Mouse (Mus musculus) liver, embryonic 15.5 days (tissue): Measurements from ENCODE around the gene 1700025G04Rik. TPM values are rescaled to one million over a fixed set of nuclear protein-coding genes. Genes with fewer than 3 reads are reported as not detected.
"Not testable (repeated sequence)": the region's sequence is repeated elsewhere in the genome, so short reads cannot be mapped to it uniquely, and the experiment has no call there.

Experiments
- ATAC-seq: fragments of 200-750 bp; cut with Nextera tagmentation; 2 replicates; pipeline ENCODE4 v1.8.0; 2017; ENCODE audit warnings: moderate number of reproducible peaks, mild to moderate bottlenecking, moderate library complexity; ENCODE audit not compliant: insufficient read depth
- H3K27ac ChIP-seq: fragments of 300-500 bp; sonication (generic); replicated peaks from 2 replicates; pipeline ENCODE4 v1.5.1; 2015; ENCODE audit warnings: mild to moderate bottlenecking, inconsistent platforms
- H3K27me3 ChIP-seq: fragments of 300-500 bp; sonication (generic); 2 replicates; pipeline ENCODE4 v1.6.1; 2015; ENCODE audit warnings: mild to moderate bottlenecking, inconsistent platforms
- H3K36me3 ChIP-seq: fragments of 300-500 bp; sonication (generic); replicated peaks from 2 replicates; pipeline ENCODE4 v1.6.1; 2015; ENCODE audit warnings: moderate library complexity, mild to moderate bottlenecking, inconsistent platforms
- H3K4me1 ChIP-seq: fragments of 300-500 bp; sonication (generic); replicated peaks from 2 replicates; pipeline ENCODE4 v1.6.1; 2015; ENCODE audit warnings: inconsistent platforms
- H3K4me2 ChIP-seq: fragments of 300-500 bp; sonication (generic); 2 replicates; pipeline ENCODE4 v1.6.1; 2015; ENCODE audit warnings: moderate library complexity, mild to moderate bottlenecking, inconsistent platforms
- H3K4me3 ChIP-seq: fragments of 300-500 bp; sonication (generic); replicated peaks from 2 replicates; pipeline ENCODE4 v1.5.1; 2015; ENCODE audit warnings: mild to moderate bottlenecking, inconsistent platforms
- H3K9ac ChIP-seq: fragments of 300-500 bp; sonication (generic); 2 replicates; pipeline ENCODE4 v1.6.1; 2015; ENCODE audit warnings: moderate library complexity, mild to moderate bottlenecking, inconsistent platforms
- H3K9me3 ChIP-seq: fragments of 300-500 bp; sonication (generic); replicated peaks from 2 replicates; pipeline ENCODE4 v1.6.1; 2016; ENCODE audit warnings: inconsistent platforms
- WGBS: fragments of 180-500 bp; shearing (Covaris S2); methylation state at CpG from one replicate; pipeline ENCODE4 v1.1.7; 2015; ENCODE audit warnings: mixed read lengths; ENCODE audit not compliant: insufficient replicate concordance; 5-methylcytosine and 5-hydroxymethylcytosine counted together
- polyA plus RNA-seq: library from polyadenylated mRNA; unstranded; fragments of >200 nt; fragmentation: Nextera tagmentation; extraction: Ambion mirVana; gene quantifications from 2 replicates; pipeline ENCODE4 v1.2.1, GENCODE M21; 2015

1700025G04Rik gene
- polyA plus RNA-seq, 1 experiment from 2014 or later, result 2.3 TPM

DNA sequence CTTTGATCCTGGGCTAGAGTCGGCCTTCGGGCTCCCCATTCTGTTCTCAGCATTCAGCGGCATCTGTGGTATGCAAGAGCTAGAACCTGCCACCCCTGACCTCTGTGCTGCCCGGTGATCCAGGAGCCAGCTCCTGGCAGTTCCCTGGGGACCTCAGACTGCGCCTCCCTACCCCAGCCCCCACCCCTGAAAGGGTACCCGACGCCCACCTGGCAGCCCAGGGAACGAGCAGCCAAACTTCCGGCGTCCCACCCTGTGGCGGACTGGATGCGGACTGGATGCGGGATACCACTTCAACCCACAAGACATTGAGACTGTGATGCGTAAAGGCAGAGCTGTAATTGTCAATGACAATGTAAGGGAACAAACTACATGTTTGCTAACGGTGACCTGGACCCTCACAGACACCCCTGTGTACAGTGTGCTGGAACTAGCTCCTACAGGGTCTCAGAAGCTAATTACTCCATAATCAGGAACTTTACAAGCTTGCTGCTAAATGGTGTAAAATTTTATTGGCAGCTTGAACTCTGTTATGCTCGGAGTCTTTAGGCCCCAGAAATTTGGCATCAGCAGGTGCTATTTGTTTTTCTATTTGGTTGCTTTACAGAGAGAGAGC is 239.8 kb downstream of the 1700025G04Rik start:
- Histone ChIP-seq H3K4me3 (no peak overlapping the region), H3K36me3 (no peaks in the 10 kb centered on the region), H3K9me3 (no peaks in the 10 kb centered on the region), H3K27me3 (no peaks in the 10 kb centered on the region), H3K4me2 (no peak overlapping the region), H3K9ac (no peak overlapping the region), H3K4me1 (no peaks in the 10 kb centered on the region), H3K27ac (no peak overlapping the region)
- 74% methylated on average over 16 of the region's 16 CpGs for WGBS
- no peak for ATAC-seq

DNA sequence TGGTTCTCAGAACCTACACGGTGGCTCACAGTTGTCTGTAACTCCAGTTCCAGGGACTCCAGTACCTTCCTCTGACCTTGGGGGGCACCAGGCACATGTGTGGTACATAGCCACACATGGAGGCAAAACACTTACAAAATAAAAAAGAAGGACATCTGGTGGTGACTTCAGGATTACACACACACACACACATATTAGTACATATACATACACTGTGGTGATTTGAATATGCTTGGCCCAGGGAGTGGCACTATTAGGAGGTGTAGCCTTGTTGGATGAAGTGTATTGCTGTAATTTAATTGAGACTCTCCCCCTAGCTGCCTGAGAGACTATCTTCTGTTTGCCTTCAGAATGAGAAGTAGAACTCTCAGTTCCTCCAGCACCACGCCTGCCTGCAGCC is 241.6 kb downstream of the 1700025G04Rik start:
- no peak overlapping the region for H3K4me3 ChIP-seq
- H3K9ac ChIP-seq, result no peak overlapping the region
- WGBS, result 72% methylated on average over 2 of the region's 2 CpGs
- H3K4me2 ChIP-seq, result no peak overlapping the region
- H3K4me1 ChIP-seq, result no peaks in the 10 kb centered on the region
- ATAC-seq, result no peak
- H3K36me3 ChIP-seq, result no peaks in the 10 kb centered on the region
- no peak overlapping the region for H3K27ac ChIP-seq
- H3K9me3 ChIP-seq, result no peaks in the 10 kb centered on the region
- no peaks in the 10 kb centered on the region for H3K27me3 ChIP-seq

DNA sequence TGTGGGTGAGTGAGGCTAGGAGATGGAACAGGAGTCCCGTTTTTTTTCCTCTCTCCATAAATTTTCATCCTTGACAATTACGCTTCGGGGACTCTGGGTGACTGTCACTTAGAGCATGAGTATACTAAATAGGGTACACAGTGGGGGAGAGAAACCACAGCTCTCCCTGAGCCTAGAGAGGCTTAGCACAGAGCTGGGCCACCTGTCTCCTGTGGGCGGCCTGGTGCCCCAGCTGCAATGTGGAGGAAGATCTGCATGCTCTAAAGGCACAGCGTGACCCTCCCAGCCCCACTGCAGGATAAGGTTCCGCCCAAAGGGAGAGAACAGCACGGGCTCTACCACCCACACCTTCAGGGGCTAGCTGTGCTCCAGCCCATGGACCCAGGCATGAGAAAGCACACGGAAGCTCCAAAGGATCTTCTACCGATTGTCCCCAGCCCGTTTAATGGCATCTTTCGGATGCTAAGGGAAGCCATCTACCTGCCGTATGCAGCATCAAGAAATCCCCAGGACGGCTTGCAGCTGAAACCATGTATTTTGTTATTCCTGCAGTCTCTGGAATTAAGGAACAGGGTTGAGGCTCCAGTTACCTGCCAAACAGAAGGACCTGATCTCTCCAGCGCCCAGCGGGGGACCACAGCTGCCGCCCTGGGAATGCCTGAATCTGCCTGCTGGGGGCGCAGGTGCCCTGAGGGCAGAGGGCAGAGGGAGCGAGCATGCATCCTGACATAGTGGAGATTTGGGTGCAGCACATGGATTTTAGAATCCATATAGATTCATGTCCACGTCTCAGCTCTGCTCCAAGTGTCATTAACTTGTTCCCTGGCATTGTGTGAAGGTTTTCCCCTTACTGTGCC is 243.8 kb downstream of the 1700025G04Rik start:
- no peak overlapping the region for H3K9ac ChIP-seq
- no peaks in the 10 kb centered on the region for H3K4me1 ChIP-seq
- no peak overlapping the region for H3K27ac ChIP-seq
- H3K4me2 ChIP-seq, result no peak overlapping the region
- no peaks in the 10 kb centered on the region for H3K27me3 ChIP-seq
- no peaks in the 10 kb centered on the region for H3K36me3 ChIP-seq
- H3K9me3 ChIP-seq, result no peaks in the 10 kb centered on the region
- H3K4me3 ChIP-seq, result no peak overlapping the region
- no peak for ATAC-seq
- 59% methylated on average over 19 of the region's 19 CpGs for WGBS

DNA sequence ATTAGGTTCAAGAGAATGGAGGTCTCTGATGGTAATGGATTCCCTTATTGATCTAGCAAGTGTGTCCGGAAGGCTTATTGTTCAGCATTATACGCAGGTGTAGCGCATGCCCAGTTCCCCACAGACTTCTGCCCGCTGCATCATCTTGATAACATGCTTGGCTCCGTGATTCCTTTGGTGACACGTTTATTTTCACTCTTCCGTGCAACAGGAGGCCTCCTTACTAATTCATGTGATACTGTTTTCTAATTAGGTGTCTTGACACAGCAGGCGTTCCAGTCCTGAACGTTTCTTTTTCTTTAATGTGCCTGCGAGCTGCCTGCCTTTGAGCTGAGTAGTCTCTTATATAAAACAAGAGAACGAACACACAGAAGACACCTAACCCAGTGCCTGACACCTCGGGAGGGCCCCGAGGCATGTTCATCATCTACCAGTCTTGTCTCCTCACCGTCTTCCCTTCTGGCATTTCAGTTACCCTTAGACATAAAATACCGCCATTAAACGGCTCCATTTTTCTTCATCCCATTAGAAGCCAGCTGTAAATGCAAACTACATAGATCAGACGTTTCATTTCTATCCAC is 244.6 kb downstream of the 1700025G04Rik start:
- WGBS, result 70% methylated on average over 17 of the region's 17 CpGs
- no peaks in the 10 kb centered on the region for H3K4me1 ChIP-seq
- H3K4me3 ChIP-seq, result no peak overlapping the region
- ATAC-seq, result no peak
- H3K36me3 ChIP-seq, result no peaks in the 10 kb centered on the region
- no peak overlapping the region for H3K9ac ChIP-seq
- no peaks in the 10 kb centered on the region for H3K27me3 ChIP-seq
- H3K27ac ChIP-seq, result no peak overlapping the region
- H3K9me3 ChIP-seq, result no peaks in the 10 kb centered on the region
- H3K4me2 ChIP-seq, result no peak overlapping the region

DNA sequence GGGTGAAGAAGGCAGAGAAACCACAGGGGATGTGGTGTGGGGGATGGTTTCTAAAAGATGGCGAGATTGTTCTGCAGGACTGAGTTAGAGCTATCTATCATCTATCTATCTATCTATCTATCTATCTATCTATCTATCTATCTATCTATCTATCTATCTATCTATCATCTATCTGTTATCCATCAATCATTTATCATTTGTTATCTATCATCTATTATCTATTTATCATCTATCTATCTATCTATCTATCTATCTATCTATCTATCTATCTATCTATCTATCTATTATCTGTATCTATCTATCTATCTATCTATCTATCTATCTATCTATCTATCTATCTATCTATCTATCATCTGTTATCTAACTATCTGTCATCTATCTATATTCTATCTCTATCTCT is 249.6 kb downstream of the 1700025G04Rik start:
- H3K4me1 ChIP-seq, H3K4me2 ChIP-seq, H3K27me3 ChIP-seq, H3K4me3 ChIP-seq, H3K9me3 ChIP-seq, H3K36me3 ChIP-seq, H3K9ac ChIP-seq, ATAC-seq, H3K27ac ChIP-seq: not testable (repeated sequence)
- WGBS, result 48% methylated on average over 1 of the region's 1 CpGs

DNA sequence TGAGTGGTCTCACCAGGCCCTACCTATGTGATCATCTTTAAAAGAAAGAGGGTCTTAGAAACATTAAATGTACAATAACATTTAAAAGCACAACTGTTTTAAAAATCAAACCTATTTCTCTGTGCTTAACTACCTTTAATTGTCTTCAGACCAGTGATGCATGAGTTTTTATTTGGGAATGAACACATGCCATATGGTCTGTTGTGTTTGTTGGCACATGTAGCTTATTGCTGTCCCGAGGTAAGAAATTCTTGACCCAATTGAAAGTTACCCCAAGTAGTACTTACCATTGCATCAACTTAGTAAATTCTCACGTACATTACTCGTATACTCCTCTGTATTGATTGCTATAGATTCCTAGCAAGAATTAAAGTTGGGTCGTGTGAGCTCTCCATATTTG is 254.7 kb downstream of the 1700025G04Rik start:
- Histone ChIP-seq H3K4me1 (no peaks in the 10 kb centered on the region), H3K27me3 (no peaks in the 10 kb centered on the region), H3K9ac (no peak overlapping the region), H3K4me3 (no peak overlapping the region), H3K9me3 (no peaks in the 10 kb centered on the region), H3K36me3 (no peaks in the 10 kb centered on the region), H3K27ac (no peak overlapping the region), H3K4me2 (no peak overlapping the region)
- ATAC-seq, result no peak
- WGBS, result 69% methylated on average over 4 of the region's 4 CpGs

DNA sequence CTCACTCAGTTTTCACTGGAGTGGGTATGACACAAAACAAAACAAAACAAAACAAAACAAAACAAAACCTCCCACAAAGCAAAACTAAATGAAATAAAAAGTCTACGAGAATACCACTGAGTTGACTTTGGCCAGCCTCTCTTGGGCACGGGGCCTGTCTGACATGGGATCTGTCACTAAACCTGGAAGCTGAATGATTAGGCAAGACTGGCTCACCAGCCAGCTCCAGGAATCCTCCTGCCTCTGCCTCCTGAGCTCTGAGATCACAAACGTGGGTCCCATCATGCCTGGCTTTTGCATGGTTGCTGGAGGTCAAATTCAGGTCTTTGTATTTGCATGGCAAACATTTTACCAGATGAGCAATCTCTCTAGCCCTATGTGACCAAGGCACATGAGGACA is 258.1 kb downstream of the 1700025G04Rik start:
- no peak overlapping the region for H3K4me3 ChIP-seq
- no peak overlapping the region for H3K4me2 ChIP-seq
- H3K4me1 ChIP-seq, result no peaks in the 10 kb centered on the region
- H3K9ac ChIP-seq, result no peak overlapping the region
- no peak overlapping the region for H3K27ac ChIP-seq
- H3K36me3 ChIP-seq, result no peaks in the 10 kb centered on the region
- no peaks in the 10 kb centered on the region for H3K27me3 ChIP-seq
- WGBS, result 54% methylated on average over 3 of the region's 3 CpGs
- no peak for ATAC-seq
- no peaks in the 10 kb centered on the region for H3K9me3 ChIP-seq

DNA sequence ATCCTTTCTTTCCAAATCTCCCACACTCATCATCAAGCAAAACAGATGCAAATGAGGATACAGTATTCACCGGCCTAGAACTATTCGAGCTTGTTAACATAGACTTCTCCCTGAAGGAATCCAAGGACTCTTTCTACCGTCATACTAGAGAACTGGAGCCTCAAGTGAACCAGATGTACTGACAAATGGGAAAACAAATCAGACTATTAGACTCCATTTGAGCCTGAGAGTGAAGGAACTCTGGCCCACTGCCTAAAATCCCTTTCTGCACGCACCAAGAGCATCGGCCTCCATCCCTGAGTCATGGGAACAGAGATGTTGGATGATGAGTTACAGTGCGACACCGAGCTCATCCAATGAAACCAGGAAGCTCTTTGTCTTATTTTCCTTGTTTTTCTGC is 264.9 kb downstream of the 1700025G04Rik start:
- Histone ChIP-seq H3K27me3 (no peaks in the 10 kb centered on the region), H3K9me3 (no peaks in the 10 kb centered on the region), H3K27ac (no peak overlapping the region), H3K4me2 (no peak overlapping the region), H3K36me3 (peaks cover 1% of the 10 kb centered on the region), H3K4me3 (no peak overlapping the region), H3K4me1 (no peaks in the 10 kb centered on the region), H3K9ac (no peak overlapping the region)
- 73% methylated on average over 7 of the region's 7 CpGs for WGBS
- no peak for ATAC-seq

DNA sequence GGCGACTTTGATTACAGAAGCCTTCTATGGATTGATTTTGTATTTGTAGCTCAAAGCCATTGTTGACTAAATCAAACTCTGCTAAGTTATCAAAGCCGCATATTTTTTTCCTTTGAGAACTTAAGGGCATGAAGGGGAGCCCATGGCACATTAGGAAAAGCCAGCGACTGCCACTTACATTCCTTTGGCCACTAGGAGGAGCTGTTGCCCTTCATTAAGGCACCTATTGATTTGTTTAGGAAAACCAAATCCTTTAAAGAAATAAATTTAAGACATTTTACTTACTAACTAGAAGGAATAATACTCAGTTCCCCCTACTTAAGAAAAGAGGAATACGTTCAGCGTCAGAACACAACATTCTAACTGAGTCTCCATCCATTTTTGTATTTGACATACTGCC is 269.5 kb downstream of the 1700025G04Rik start:
- no peak for ATAC-seq
- WGBS, result 34% methylated on average over 5 of the region's 5 CpGs
- H3K9ac ChIP-seq, result no peak overlapping the region
- no peaks in the 10 kb centered on the region for H3K27me3 ChIP-seq
- H3K27ac ChIP-seq, result no peak overlapping the region
- no peaks in the 10 kb centered on the region for H3K4me1 ChIP-seq
- no peak overlapping the region for H3K4me2 ChIP-seq
- no peaks in the 10 kb centered on the region for H3K9me3 ChIP-seq
- H3K36me3 ChIP-seq, result peaks cover 36% of the 10 kb centered on the region
- H3K4me3 ChIP-seq, result no peak overlapping the region

DNA sequence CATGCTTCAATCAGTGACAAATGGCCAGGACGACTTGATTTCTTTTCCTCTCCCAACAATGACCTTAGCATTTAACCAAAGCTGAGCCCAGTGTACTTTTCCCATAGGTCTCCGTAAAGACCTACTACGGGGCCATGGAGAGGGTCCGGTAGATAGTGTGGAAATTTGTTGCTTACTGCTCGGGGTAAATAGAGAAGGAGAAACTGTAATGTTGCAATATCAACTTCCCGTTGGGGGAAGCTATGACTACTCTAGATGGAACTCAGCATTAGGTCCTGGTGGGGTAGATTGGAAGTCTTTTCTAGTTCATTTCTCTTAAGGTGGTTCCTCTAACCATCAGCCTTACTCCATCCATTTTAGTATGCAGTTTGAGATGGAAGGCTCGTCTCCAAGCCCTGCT is 270.7 kb downstream of the 1700025G04Rik start:
- 68% methylated on average over 7 of the region's 7 CpGs for WGBS
- H3K27ac ChIP-seq, result 0 out of 2 replicates have a peak overlapping the region, but pooled peaks have one; percentile 33
- no peaks in the 10 kb centered on the region for H3K4me1 ChIP-seq
- H3K36me3 ChIP-seq, result peaks cover 36% of the 10 kb centered on the region
- H3K27me3 ChIP-seq, result no peaks in the 10 kb centered on the region
- no peak overlapping the region for H3K4me3 ChIP-seq
- no peak overlapping the region for H3K9ac ChIP-seq
- ATAC-seq, result no peak
- H3K9me3 ChIP-seq, result no peaks in the 10 kb centered on the region
- no peak overlapping the region for H3K4me2 ChIP-seq

DNA sequence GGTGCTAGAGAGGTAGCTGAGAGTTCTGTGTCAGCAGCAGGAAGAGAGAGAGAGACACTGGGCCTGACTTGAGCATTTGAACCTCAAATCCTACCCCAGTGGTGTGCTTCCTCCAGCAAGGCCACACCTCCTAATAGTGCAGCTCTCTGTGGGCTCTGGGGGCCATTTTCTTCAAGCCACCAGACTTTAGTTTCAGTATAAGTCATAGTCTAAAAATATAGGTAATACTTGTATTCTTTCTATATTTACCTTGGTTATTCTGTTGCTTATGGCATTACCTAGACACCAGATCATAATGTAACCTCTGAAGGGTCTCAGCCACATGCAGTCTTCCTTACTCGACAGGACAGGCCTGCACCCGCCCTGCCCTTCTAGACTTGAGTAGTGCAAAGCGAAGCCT is 273.9 kb downstream of the 1700025G04Rik start:
- Histone ChIP-seq H3K36me3 (peaks cover 54% of the 10 kb centered on the region), H3K27ac (no peak overlapping the region), H3K4me3 (no peak overlapping the region), H3K4me2 (no peak overlapping the region), H3K4me1 (no peaks in the 10 kb centered on the region), H3K9ac (no peak overlapping the region), H3K9me3 (no peaks in the 10 kb centered on the region), H3K27me3 (no peaks in the 10 kb centered on the region)
- 74% methylated on average over 3 of the region's 3 CpGs for WGBS
- no peak for ATAC-seq
